Mouse (Mus musculus) ovary, adult 2 months (tissue): ENCODE data around the gene Ubr3. TPM values are rescaled to one million over a fixed set of nuclear protein-coding genes. Genes with fewer than 3 reads are reported as not detected.

Source experiments
- polyA plus RNA-seq: library from polyadenylated mRNA; depleted of rRNA; stranded (reverse); fragments of >200 nt; gene quantifications from 2 replicates; pipeline ENCODE4 v1.2.3, GENCODE M21; 2012; rRNA removed

The Ubr3 gene
- 10.5 and 15.0 TPM in 2 replicates for polyA plus RNA-seq

DNA sequence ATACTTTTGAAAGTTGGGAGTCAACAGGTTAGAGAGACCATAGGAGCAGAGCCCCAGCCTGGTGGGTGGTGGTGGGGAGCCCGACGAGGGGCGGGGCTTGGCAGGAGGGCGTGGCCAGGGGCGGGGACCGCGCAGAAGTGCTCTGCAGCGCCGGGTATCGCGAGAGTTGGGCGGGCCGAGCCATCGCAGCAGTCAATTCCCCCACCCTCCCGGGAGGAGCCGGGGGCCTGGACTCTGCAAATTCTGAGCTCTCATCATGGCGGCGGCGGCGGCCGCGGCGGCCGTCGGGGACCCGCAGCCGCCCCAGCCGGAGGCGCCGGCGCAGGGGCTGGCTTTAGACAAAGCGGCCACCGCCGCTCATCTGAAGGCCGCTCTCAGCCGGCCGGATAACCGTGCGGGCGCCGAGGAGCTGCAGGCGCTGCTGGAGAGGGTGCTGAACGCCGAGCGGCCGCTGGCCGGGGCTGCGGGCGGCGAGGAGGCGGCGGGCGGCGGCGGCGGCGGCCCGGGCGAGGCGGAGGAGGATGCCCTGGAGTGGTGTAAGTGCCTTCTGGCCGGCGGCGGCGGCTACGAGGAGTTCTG lies at the start of gene Ubr3:
TSS of gene Ubr3 (plus strand) at position 208 of the 579 bp plus-strand sequence.

DNA sequence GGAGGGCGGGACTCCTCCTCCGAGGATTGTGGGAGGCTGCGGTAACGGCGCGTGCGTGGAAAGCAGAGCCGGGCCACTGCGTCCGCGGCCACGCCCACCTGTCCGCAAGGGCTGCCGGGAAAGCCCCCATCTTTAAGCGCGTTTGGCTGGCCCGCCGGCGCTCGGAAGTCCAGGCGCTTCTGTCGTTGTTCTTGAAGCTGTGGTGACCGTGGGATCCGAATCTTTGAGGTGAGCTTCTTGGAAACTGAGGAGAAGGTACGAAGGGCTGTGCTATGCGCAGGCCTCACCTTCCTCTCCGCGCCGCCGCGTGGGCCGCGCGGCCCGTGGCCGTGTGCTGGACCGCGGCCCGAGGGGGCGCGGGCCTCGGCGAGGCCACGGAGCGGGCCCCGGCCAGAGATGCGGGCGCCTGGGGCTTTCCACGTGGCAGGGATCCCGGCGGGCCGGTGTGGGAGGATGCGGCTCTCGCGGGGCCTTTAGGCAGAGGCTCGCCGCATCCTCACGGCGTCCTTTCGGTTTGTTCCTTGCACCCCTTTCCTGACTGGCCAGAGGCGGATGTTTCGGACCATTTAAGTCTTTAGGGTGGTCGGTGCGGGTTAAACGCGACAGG lies 35.5 kb upstream of the Ubr3 start, which contains the start of gene Ssb:
TSS of gene Ssb (plus strand) at position 78 of the 607 bp plus-strand sequence.

DNA sequence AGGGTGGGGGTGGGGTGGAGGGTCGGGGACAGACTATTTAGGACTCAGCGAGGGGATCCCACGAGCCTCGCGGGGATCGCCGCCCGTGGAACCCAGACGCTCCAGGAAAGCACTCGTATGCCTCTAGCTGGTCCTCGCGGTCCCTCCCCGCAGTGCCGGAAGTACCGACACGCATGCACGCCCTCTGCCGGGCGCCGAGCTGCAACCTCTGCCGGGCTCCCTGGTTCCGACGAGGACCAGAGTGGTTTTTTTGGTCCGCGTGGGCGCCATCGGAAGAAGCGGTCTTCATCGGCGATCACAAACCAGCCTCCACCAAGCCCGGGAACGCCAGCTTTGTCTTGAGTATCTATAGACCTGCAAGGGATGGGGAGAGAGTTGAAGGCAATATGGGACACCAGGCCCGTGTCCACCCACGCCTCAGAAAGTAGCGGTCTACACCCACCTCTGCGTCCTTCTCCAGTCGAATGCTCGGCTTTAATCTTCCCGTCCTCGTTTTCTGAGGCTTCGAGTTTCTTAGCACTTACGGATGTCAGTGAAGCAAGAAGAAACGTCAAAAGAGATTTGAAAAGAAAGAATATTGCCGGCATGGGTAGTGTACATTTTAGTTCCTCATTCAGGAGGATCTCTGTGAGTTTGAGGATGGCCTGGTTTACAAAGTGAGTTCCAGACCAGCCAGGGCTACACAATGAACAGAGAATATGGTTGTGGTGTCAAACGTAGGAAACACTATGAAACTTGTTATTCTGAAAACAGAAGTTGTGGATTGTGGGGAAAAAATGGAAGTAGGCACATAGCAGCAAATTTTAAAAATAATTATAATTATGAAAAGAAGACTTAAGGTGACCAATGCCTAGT lies 11.4 kb upstream of the Ubr3 start, which contains the start of gene Mettl5:
TSS of gene Mettl5 (minus strand) at position 165 of the 855 bp plus-strand sequence.

DNA sequence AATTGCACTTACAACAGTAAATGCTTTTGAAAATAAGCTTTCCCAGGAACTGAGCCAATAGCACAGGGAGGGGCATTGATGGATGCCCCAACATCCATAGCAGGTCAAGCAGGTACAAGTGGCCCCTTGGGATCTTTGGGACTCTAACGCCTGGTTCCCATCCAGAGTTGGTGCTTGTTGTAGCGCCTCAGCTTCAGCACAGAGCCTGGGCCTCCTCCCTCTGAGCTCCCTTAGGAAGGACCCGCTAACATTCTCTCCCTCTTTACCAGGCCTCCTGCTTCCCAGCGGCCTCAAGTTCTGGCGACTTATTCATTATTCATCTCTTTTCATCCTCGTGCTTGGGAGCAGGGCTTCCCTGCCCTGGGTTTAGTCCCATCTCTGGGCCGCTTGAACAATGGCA lies 141.7 kb downstream of the Ubr3 start, which contains the start of gene Myo3b:
TSS of gene Myo3b (plus strand) at position 375 of the 400 bp plus-strand sequence.

Other genes with a start within 250 kb of the Ubr3 start
- not detected in 2 replicates for gene Klhl41, start 227.1 kb upstream of the Ubr3 start, polyA plus RNA-seq
- gene Fastkd1, start 183.7 kb upstream of the Ubr3 start, polyA plus RNA-seq: 3.8 and 4.6 TPM in 2 replicates
- gene Ppig, start 174.7 kb upstream of the Ubr3 start, polyA plus RNA-seq: 0.51 and 1.1 TPM in 2 replicates
- 0.31 TPM in 1 of 2 replicates, not detected in the other for gene Ccdc173, start 107.7 kb upstream of the Ubr3 start, polyA plus RNA-seq
- gene Phospho2, start 107.6 kb upstream of the Ubr3 start, polyA plus RNA-seq: 89.7 and 96.6 TPM in 2 replicates
- gene Klhl23, start 75.3 kb upstream of the Ubr3 start, polyA plus RNA-seq: 8.7 and 10.2 TPM in 2 replicates
- gene Ssb, start 35.7 kb upstream of the Ubr3 start, polyA plus RNA-seq: 0.47 and 0.54 TPM in 2 replicates
- gene Mettl5, start 11.6 kb upstream of the Ubr3 start, polyA plus RNA-seq: 1.8 and 5.2 TPM in 2 replicates
- gene Myo3b, start 141.9 kb downstream of the Ubr3 start, polyA plus RNA-seq: 0.77 and 1.3 TPM in 2 replicates